Mouse (Mus musculus) neural tube, embryonic 15.5 days (tissue): Measurements from ENCODE around the gene Mta1. TPM values are rescaled to one million over a fixed set of nuclear protein-coding genes. Genes with fewer than 3 reads are reported as not detected.

Experiments used
- ATAC-seq: fragments of 200-750 bp; cut with Nextera tagmentation; 2 replicates; pipeline ENCODE4 v1.8.0; 2017; ENCODE audit warnings: mild to moderate bottlenecking, moderate TSS enrichment, moderate library complexity; ENCODE audit not compliant: low FRiP score
- H3K27ac ChIP-seq: fragments of 300-500 bp; sonication (generic); replicated peaks from 2 replicates; pipeline ENCODE4 v1.5.1; 2015; ENCODE audit warnings: mild to moderate bottlenecking, inconsistent platforms
- H3K27me3 ChIP-seq: fragments of 300-500 bp; sonication (generic); replicated peaks from 2 replicates; pipeline ENCODE4 v1.6.1; 2015; ENCODE audit warnings: inconsistent platforms
- H3K36me3 ChIP-seq: fragments of 300-500 bp; sonication (generic); 2 replicates; pipeline ENCODE4 v1.6.1; 2015; ENCODE audit warnings: inconsistent platforms
- H3K4me1 ChIP-seq: fragments of 300-500 bp; sonication (generic); 2 replicates; pipeline ENCODE4 v1.6.1; 2015; ENCODE audit warnings: inconsistent platforms
- H3K4me2 ChIP-seq: fragments of 300-500 bp; sonication (generic); 2 replicates; pipeline ENCODE4 v1.6.1; 2015; ENCODE audit warnings: inconsistent platforms, mild to moderate bottlenecking, moderate library complexity
- H3K4me3 ChIP-seq: fragments of 300-500 bp; sonication (generic); replicated peaks from 2 replicates; pipeline ENCODE4 v1.5.1; 2015; ENCODE audit warnings: mild to moderate bottlenecking, inconsistent platforms
- H3K9ac ChIP-seq: fragments of 300-500 bp; sonication (generic); replicated peaks from 2 replicates; pipeline ENCODE4 v1.6.1; 2015; ENCODE audit warnings: mild to moderate bottlenecking, inconsistent platforms
- H3K9me3 ChIP-seq: fragments of 300-500 bp; sonication (generic); replicated peaks from 2 replicates; pipeline ENCODE4 v1.6.1; 2016; ENCODE audit warnings: inconsistent platforms
- WGBS: fragments of 180-500 bp; shearing (Covaris S2); methylation state at CpG from one replicate; pipeline ENCODE4 v1.1.7; 2015; ENCODE audit warnings: mixed read lengths; 5-methylcytosine and 5-hydroxymethylcytosine counted together
- polyA plus RNA-seq: library from polyadenylated mRNA; unstranded; fragments of >200 nt; fragmentation: Nextera tagmentation; extraction: Ambion mirVana; gene quantifications from 2 replicates; pipeline ENCODE4 v1.2.1, GENCODE M21; 2015

Mta1 gene
- polyA plus RNA-seq, 1 experiment from 2014 or later = 14.3 TPM

- 76% methylated on average over 6 of the region's 6 CpGs for WGBS
- Histone ChIP-seq H3K4me3 (no peak overlapping the region), H3K4me2 (no peak overlapping the region), H3K9me3 (no peaks in the 10 kb centered on the region), H3K4me1 (peaks cover 43% of the 10 kb centered on the region), H3K27ac (no peak overlapping the region), H3K36me3 (no peaks in the 10 kb centered on the region), H3K27me3 (peaks cover 25% of the 10 kb centered on the region), H3K9ac (no peak overlapping the region)
- ATAC-seq = no peak
Measured at GRCm38 (mm10) chr12:113152991-113153525, 55.0 kb downstream of the Mta1 start.

DNA sequence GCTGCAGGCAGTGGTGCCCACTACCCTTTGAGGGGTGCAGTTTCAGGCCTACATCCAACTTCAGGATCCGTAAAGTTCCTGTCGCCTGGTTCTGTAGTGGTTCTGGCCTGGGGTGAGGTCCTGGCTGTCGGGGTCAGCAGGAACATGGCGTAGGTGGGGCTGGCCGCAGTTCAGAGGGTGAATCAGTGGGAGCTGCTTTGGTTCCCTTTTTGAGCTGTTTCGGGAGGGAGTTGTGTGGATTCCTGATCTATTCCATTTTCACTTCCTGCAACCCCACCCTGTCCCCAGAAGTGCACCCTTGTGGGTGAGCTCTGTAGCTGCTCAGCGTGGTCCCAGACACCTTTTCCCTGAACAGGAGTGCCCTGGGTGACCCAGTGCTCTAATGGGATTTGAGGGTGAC is 55.9 kb downstream of the Mta1 start:
- no peak overlapping the region for H3K27ac ChIP-seq
- WGBS = 96% methylated on average over 7 of the region's 7 CpGs
- ATAC-seq = no peak

GRCm38 (mm10) chr12:113154747-113155075 is 56.6 kb downstream of the Mta1 start:
- Histone ChIP-seq H3K9me3 (no peaks in the 10 kb centered on the region), H3K4me3 (peak overlapping the region; percentile 63; the same call in 1 of the 2 replicates), H3K4me2 (peak overlapping the region; percentile 97), H3K27ac (no peak overlapping the region), H3K27me3 (peaks cover 25% of the 10 kb centered on the region), H3K4me1 (peaks cover 38% of the 10 kb centered on the region), H3K36me3 (no peaks in the 10 kb centered on the region), H3K9ac (no peak overlapping the region; the same call in 1 of the 2 replicates)
- ATAC-seq = no peak
- WGBS = 81% methylated on average over 6 of the region's 6 CpGs

More for the DNA sequence above, 55.9 kb downstream of the Mta1 start:
- no peak overlapping the region for H3K9ac ChIP-seq
- no peaks in the 10 kb centered on the region for H3K36me3 ChIP-seq
- H3K9me3 ChIP-seq = no peaks in the 10 kb centered on the region
- H3K4me3 ChIP-seq = no peak overlapping the region
- H3K27me3 ChIP-seq = peaks cover 25% of the 10 kb centered on the region
- peaks cover 38% of the 10 kb centered on the region for H3K4me1 ChIP-seq
- H3K4me2 ChIP-seq = no peak overlapping the region

GRCm38 (mm10) chr12:113155076-113155771 is 57.1 kb downstream of the Mta1 start:
- 6% methylated on average over 31 of the region's 32 CpGs for WGBS
- Histone ChIP-seq H3K27me3 (peaks cover 25% of the 10 kb centered on the region), H3K9me3 (no peaks in the 10 kb centered on the region), H3K27ac (peak overlapping the region; percentile 79), H3K4me3 (peak overlapping the region; percentile 63), H3K36me3 (no peaks in the 10 kb centered on the region), H3K4me2 (peak overlapping the region; percentile 97), H3K4me1 (peaks cover 38% of the 10 kb centered on the region), H3K9ac (peak overlapping the region; percentile 53)
- ATAC-seq = peak; percentile 14

DNA sequence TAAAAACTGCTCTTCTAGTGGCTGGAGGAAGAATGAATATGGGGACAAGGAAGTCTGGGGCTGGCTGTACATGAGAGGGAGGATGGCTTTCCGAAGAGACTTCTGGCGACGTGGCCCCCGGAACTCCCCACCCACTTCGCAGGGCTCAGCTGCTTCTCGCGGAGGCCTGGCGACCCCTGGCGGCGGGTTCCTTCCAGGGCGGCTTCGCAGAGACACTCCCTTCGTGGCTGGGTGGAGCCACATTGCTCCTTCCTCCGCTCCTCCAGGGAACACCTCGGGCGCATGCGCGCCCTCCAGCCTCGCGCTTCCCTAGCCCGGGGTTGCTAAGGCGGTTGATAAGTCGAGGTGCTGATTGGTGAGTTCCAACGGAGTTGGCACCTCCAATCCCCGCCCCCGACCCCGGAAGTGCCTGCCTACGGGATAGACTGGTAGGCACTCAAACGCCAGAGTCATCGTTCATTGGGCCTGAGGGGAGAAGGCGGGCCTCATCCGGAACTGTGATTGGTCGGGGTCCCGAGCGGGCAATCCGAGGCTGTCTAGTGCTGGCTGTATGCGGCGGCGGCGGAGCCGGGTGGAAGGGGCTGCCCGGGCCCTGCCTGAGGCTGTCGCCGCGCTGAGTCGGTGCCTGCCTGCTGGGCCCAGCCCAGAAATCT is 57.9 kb downstream of the Mta1 start, which contains the start of gene Tedc1:
Gene Tedc1 (plus strand): TSS at position 535 of the 653 bp plus-strand sequence.
- H3K9me3 ChIP-seq = no peaks in the 10 kb centered on the region
- peak; percentile 97 for ATAC-seq
- H3K27me3 ChIP-seq = peaks cover 17% of the 10 kb centered on the region
- no peaks in the 10 kb centered on the region for H3K36me3 ChIP-seq
- peaks cover 36% of the 10 kb centered on the region for H3K4me1 ChIP-seq
- H3K4me3 ChIP-seq = peak within 1 kb of the TSS; percentile 63
- H3K9ac ChIP-seq = peak within 1 kb of the TSS; percentile 53
- peak within 1 kb of the TSS; percentile 79 for H3K27ac ChIP-seq
- H3K4me2 ChIP-seq = peak within 1 kb of the TSS; percentile 97
- WGBS = under 1% methylated on average over 46 of the region's 46 CpGs

DNA sequence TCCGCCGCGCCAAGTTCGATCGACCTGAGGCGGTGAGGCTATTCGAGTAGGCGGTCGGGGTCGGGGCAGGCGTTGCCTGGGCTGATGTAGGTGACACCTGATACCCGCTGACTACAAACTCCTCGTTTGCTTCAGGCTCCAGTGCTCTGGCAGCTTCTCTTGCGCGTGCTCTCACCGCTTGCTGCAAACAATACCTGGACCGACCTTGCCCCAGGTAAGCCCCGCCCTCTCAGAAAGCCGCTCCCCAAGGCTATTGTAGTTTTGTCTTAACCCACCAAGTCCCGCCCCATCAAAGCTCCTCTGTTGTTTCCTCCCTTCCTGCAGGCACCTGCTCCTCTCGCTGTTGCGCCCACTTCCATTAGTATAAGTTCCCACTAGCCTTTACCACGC is 58.5 kb downstream of the Mta1 start:
- no peak for ATAC-seq
- Histone ChIP-seq H3K27ac (0 out of 2 replicates have a peak overlapping the region, but pooled peaks have one; percentile 24), H3K4me1 (peaks cover 31% of the 10 kb centered on the region), H3K4me3 (peak overlapping the region; percentile 63), H3K36me3 (no peaks in the 10 kb centered on the region), H3K9me3 (no peaks in the 10 kb centered on the region), H3K9ac (peak overlapping the region; percentile 49), H3K4me2 (peak overlapping the region; percentile 97), H3K27me3 (peaks cover 12% of the 10 kb centered on the region)
- WGBS = under 1% methylated on average over 23 of the region's 23 CpGs

GRCm38 (mm10) chr12:113157002-113157401 is 58.9 kb downstream of the Mta1 start:
- Histone ChIP-seq H3K4me1 (peaks cover 26% of the 10 kb centered on the region), H3K4me2 (peak overlapping the region; percentile 97), H3K27me3 (peaks cover 9% of the 10 kb centered on the region), H3K27ac (no peak overlapping the region), H3K36me3 (no peaks in the 10 kb centered on the region), H3K4me3 (peak overlapping the region; percentile 63), H3K9me3 (no peaks in the 10 kb centered on the region), H3K9ac (peak overlapping the region; percentile 49)
- WGBS = 28% methylated on average over 8 of the region's 8 CpGs
- no peak for ATAC-seq

GRCm38 (mm10) chr12:113157521-113157920 is 59.4 kb downstream of the Mta1 start:
- Histone ChIP-seq H3K36me3 (no peaks in the 10 kb centered on the region), H3K27me3 (peaks cover 9% of the 10 kb centered on the region), H3K9me3 (no peaks in the 10 kb centered on the region), H3K4me3 (peak overlapping the region; percentile 63; the same call in 1 of the 2 replicates), H3K9ac (no peak overlapping the region), H3K4me2 (peak overlapping the region; percentile 97), H3K4me1 (peaks cover 24% of the 10 kb centered on the region), H3K27ac (no peak overlapping the region)
- WGBS = 90% methylated on average over 8 of the region's 8 CpGs
- ATAC-seq = no peak

GRCm38 (mm10) chr12:113157971-113158370 is 59.9 kb downstream of the Mta1 start:
- no peak for ATAC-seq
- no peak overlapping the region for H3K9ac ChIP-seq

GRCm38 (mm10) chr12:113163561-113164006 is 65.5 kb downstream of the Mta1 start:
- Histone ChIP-seq H3K9ac (peak overlapping the region; percentile 17; the same call in 1 of the 2 replicates), H3K4me3 (no peak overlapping the region), H3K27me3 (no peaks in the 10 kb centered on the region), H3K36me3 (no peaks in the 10 kb centered on the region), H3K9me3 (no peaks in the 10 kb centered on the region), H3K27ac (peak overlapping the region; percentile 81), H3K4me2 (no peak overlapping the region), H3K4me1 (0 out of 2 replicates have a peak, but pooled peaks cover 4% of the 10 kb centered on the region)
- WGBS = 62% methylated on average over 11 of the region's 11 CpGs
- ATAC-seq = peak; percentile 68; the same call in 1 of the 2 replicates

More at GRCm38 (mm10) chr12:113157971-113158370, 59.9 kb downstream of the Mta1 start:
- Histone ChIP-seq H3K4me3 (no peak overlapping the region), H3K27ac (no peak overlapping the region), H3K36me3 (no peaks in the 10 kb centered on the region), H3K9me3 (no peaks in the 10 kb centered on the region), H3K4me2 (0 out of 2 replicates have a peak overlapping the region, but pooled peaks have one; percentile 97), H3K27me3 (peaks cover 7% of the 10 kb centered on the region), H3K4me1 (peaks cover 26% of the 10 kb centered on the region)
- WGBS = 94% methylated on average over 8 of the region's 8 CpGs

GRCm38 (mm10) chr12:113168031-113168536 is 70.0 kb downstream of the Mta1 start:
- no peak for ATAC-seq
- WGBS = 83% methylated on average over 9 of the region's 9 CpGs
- no peak overlapping the region for H3K27ac ChIP-seq
- H3K36me3 ChIP-seq = no peaks in the 10 kb centered on the region
- no peaks in the 10 kb centered on the region for H3K27me3 ChIP-seq
- H3K9me3 ChIP-seq = no peaks in the 10 kb centered on the region
- H3K4me3 ChIP-seq = no peak overlapping the region
- no peak overlapping the region for H3K9ac ChIP-seq
- 0 out of 2 replicates have a peak, but pooled peaks cover 2% of the 10 kb centered on the region for H3K4me1 ChIP-seq
- H3K4me2 ChIP-seq = no peak overlapping the region
